Mouse (Mus musculus): ENCODE data around the gene Mbd3. TPM values are rescaled to one million over a fixed set of nuclear protein-coding genes. Genes with fewer than 3 reads are reported as not detected.
A peak's percentile ranks its signal among the peaks of the same experiment; 100 is the strongest.

Gene Mbd3
- polyA plus RNA-seq, 1 experiment from 2014 or later, result 277 TPM

DNA sequence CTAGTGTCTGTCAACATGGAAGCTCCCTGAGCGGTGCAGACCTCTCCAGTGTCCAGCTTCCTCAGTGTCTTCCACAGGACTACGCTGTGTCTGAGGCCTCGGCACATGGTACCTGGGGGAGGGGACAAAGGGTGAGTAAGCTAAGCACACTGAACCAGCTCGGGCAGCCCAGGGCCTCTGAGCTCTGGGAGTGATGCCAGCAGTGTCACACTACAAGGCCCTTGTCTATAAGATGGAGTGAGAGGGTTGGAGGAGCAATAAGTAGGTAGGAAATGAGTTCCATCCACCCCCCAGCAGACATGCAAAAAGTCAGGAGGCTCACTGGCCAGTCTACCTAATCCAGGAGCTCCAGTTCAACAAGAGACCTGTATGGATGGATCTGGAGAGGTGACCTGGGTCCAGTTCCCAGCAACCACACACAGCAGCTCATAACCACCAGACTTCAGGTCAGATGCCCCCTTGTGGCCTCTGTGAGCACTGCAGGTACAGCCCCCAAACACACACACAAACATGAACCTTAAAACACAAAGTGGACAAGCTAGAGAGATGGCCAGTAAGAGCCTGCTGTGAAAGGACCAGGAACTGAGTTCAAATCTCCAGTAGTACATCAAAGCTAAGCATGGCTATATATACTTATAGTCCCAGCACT lies 3.8 kb upstream of the Mbd3 start:
- H3K9ac ChIP-seq, result no peak overlapping the region
- H3K9me3 ChIP-seq, result no peaks in the 10 kb centered on the region
- H3K4me2 ChIP-seq, result no peak overlapping the region
- no peak overlapping the region for H3K4me3 ChIP-seq
- H3K4me1 ChIP-seq, result peaks cover 35% of the 10 kb centered on the region
- H3K27me3 ChIP-seq, result no peaks in the 10 kb centered on the region
- no peak overlapping the region for H3K27ac ChIP-seq
- WGBS, result 87% methylated on average over 4 of the region's 4 CpGs
- ATAC-seq (ENCODE audit: borderline replicate concordance, extremely low read depth, low FRiP score, low TSS enrichment), result no peak
- peaks cover 31% of the 10 kb centered on the region for H3K36me3 ChIP-seq

DNA sequence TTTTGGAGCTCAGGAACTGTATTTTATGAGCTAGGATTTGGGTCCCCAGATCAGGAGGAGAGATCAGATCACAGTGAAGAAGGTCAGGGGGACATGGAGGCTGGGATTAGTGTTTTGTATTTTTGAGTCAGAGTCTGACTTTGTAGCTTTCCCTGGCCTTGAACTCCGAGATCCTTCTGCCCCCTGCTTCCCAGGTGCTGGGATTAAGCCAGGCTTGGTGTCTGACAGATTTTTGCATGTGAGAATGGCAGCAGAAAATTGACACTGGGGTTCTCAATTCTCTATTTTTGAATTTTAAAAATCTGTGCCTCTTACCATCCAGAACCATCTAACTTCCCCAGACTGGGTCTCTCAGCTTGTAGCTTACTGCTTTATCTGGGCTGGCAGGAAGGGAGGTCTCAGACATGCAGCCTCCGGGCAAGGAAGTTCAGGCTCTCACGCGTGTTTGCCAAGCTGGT lies 1.4 kb upstream of the Mbd3 start:
- H3K4me3 ChIP-seq, result no peak overlapping the region
- H3K4me1 ChIP-seq, result peaks cover 39% of the 10 kb centered on the region
- H3K36me3 ChIP-seq, result peaks cover 38% of the 10 kb centered on the region
- no peaks in the 10 kb centered on the region for H3K27me3 ChIP-seq
- peak overlapping the region; percentile 92 for H3K27ac ChIP-seq
- no peak for ATAC-seq (ENCODE audit: borderline replicate concordance, extremely low read depth, low FRiP score, low TSS enrichment)
- H3K4me2 ChIP-seq, result peak overlapping the region; percentile 92; the same call in 1 of the 2 replicates
- no peaks in the 10 kb centered on the region for H3K9me3 ChIP-seq
- WGBS, result 68% methylated on average over 4 of the region's 4 CpGs
- H3K9ac ChIP-seq, result peak overlapping the region; percentile 70; the same call in 1 of the 2 replicates

DNA sequence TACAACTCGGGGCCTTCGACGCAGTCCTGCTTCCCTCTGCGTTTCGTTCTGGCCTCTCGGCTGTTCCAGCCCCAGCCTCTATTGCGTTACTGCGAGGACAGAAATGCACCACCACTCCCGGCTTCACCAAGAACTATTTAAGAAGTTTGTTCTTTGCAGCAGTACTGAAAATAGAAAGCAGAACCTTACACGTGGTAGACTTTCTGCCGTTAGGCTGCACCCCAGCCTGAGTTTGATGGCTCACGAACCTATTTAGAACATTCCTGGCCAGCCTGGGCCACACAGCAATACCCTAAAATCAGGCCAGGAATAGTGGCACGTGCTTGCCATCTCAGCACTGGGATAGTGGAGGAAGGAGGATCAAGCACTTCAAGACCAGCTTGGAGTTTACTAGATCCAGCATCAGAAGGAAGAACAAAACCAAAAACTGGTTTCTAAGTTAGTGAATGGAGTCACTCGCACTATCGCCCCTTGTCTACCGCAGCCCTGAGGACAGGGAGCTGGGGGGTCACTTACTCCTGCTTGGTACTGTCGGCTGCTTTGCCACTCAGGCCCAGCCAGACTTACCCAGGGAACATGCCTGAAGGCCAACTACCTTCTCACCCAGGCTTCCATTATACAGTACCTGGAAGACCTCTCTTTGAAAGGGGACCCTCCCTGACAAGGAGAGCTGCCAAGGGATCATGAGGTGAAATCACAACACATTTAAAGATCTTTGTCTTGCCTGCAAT lies 788 bp upstream of the Mbd3 start:
- H3K4me3 ChIP-seq, result peak overlapping the region; percentile 85
- H3K36me3 ChIP-seq, result peaks cover 44% of the 10 kb centered on the region
- WGBS, result 11% methylated on average over 17 of the region's 17 CpGs

DNA sequence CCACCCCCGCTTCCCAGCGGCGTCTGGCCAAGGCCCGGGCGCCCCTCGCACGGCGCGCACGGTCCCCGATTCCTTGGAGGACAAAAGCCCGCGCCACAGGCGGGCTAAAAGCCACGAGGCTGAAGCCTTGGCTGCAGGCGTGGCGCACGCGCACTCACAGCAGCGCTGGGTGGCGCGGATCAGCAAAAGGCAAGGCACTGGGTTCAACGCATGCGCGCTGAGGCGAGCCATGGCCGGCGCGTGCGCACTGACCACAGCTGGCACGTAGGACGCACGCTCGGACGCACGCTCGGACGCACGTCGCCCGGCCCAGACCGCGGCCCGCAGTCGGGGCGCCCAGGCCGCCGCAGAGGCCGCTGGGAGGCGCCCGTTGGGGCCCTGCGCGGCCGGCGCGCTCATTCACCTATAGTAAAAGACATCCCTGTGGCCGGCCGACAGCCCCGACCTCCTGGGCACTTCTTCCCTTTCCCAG lies 595 bp downstream of the Mbd3 start:
- Histone ChIP-seq H3K9ac (peak overlapping the region; percentile 100), H3K9me3 (no peaks in the 10 kb centered on the region), H3K4me2 (peak overlapping the region; percentile 92), H3K4me3 (peak overlapping the region; percentile 85), H3K27ac (peak overlapping the region; percentile 100), H3K27me3 (no peaks in the 10 kb centered on the region), H3K4me1 (peaks cover 29% of the 10 kb centered on the region), H3K36me3 (peaks cover 52% of the 10 kb centered on the region)
- ATAC-seq (ENCODE audit: borderline replicate concordance, extremely low read depth, low FRiP score, low TSS enrichment), result peak; percentile 87
- WGBS, result under 1% methylated on average over 54 of the region's 59 CpGs

More for the DNA sequence above, 788 bp upstream of the Mbd3 start:
- peak overlapping the region; percentile 92 for H3K27ac ChIP-seq
- H3K4me1 ChIP-seq, result peaks cover 33% of the 10 kb centered on the region
- no peaks in the 10 kb centered on the region for H3K9me3 ChIP-seq
- H3K4me2 ChIP-seq, result peak overlapping the region; percentile 92
- H3K9ac ChIP-seq, result peak overlapping the region; percentile 70
- ATAC-seq (ENCODE audit: borderline replicate concordance, extremely low read depth, low FRiP score, low TSS enrichment), result no peak; the same call in 1 of the 2 replicates
- no peaks in the 10 kb centered on the region for H3K27me3 ChIP-seq

DNA sequence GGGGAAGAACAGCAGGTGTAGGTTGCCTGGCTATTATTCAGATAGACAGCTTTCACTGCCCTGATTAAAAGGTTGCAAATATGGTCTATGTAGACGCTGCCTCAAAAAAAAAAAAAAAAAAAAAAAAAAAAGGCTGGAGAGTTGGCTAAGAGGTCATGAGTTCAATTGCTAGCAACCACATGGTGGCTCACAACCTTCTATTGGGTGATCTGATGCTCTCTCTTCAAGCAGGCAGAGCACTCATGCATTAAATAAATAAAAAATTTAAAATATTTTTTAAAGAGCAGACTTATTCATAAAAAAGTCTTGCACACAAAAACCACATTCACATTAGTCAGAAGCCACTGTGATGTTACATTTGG lies 1.2 kb downstream of the Mbd3 start:
- no peaks in the 10 kb centered on the region for H3K9me3 ChIP-seq
- peaks cover 52% of the 10 kb centered on the region for H3K36me3 ChIP-seq
- H3K4me1 ChIP-seq, result peaks cover 29% of the 10 kb centered on the region
- no peaks in the 10 kb centered on the region for H3K27me3 ChIP-seq
- peak overlapping the region; percentile 85 for H3K4me3 ChIP-seq
- H3K4me2 ChIP-seq, result peak overlapping the region; percentile 92
- ATAC-seq (ENCODE audit: borderline replicate concordance, extremely low read depth, low FRiP score, low TSS enrichment), result no peak
- 0% methylated on average over 1 of the region's 1 CpGs for WGBS
- H3K9ac ChIP-seq, result peak overlapping the region; percentile 100
- peak overlapping the region; percentile 100 for H3K27ac ChIP-seq

DNA sequence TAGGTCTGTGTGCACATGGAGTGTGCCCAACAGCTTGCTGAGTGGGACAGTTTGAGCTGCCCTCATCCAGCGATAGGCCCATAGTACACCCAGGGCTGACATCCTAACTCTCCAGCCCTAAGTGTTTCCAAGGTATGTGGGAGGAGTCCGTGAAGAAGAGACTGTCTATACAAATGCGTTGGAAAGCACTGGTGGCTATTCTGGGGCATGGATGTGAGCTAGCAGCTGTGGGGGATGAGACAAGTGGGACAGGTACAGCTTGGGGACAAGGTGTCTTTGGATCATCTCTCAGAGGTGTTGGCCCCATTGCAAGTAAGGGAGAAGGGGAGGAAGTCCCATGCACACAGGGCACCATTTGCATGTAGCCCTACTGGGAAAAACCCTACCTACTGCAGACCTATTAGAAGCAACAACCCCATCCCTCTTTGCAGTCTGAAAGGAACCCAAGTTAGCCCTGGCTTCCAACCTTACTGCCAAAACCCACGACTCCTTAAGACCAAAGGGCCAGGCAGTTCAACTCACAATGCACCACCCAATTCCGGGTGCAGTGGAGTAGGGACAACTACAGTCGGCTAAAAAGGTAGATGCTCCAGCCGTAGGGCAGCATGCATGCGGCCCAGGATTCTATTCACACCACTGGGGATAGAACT lies 1.7 kb downstream of the Mbd3 start:
- Histone ChIP-seq H3K4me2 (peak overlapping the region; percentile 92), H3K36me3 (peaks cover 52% of the 10 kb centered on the region), H3K4me3 (peak overlapping the region; percentile 85), H3K9me3 (no peaks in the 10 kb centered on the region), H3K27ac (peak overlapping the region; percentile 100), H3K4me1 (peaks cover 29% of the 10 kb centered on the region), H3K27me3 (no peaks in the 10 kb centered on the region), H3K9ac (peak overlapping the region; percentile 100)
- WGBS, result 28% methylated on average over 8 of the region's 8 CpGs
- ATAC-seq (ENCODE audit: borderline replicate concordance, extremely low read depth, low FRiP score, low TSS enrichment), result no peak

DNA sequence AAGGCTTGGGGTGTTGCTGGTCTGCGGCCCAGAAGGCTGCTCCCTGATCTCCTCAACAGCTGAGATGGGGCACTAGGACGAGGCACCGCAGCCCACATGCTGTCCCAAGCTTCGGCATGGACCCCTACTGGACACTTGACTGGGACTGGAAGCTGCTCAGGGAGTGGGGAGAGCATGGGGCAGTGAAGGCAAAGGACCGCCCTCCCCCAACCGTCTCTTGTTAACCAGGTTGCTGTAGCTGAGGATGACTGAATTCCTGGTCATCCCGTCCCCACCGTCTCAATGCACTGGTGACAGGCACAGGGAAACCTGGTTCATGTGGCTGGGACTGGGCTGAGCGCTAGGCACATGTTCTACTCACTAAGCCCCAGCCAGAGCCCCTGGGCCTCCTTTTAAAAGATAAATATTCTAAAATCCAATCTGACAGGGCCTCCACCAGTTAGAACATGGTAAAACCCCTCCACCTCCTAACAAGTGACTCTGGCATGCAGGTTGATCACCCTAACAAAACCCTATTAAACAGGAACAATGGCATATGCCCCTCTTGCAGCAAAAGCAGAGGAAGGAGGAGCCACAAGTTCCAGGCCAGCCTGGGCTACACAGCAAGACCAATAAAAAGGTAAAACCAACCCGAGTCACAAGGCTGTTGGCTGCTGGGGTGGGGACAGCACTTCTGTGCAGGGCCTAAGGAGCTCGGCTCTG lies 2.4 kb downstream of the Mbd3 start:
- peak overlapping the region; percentile 92 for H3K4me2 ChIP-seq
- H3K36me3 ChIP-seq, result peaks cover 53% of the 10 kb centered on the region
- H3K4me3 ChIP-seq, result peak overlapping the region; percentile 85
- H3K27ac ChIP-seq, result 0 out of 2 replicates have a peak overlapping the region, but pooled peaks have one; percentile 100
- H3K9me3 ChIP-seq, result no peaks in the 10 kb centered on the region
- WGBS, result 79% methylated on average over 11 of the region's 11 CpGs
- H3K4me1 ChIP-seq, result peaks cover 29% of the 10 kb centered on the region
- peak overlapping the region; percentile 100 for H3K9ac ChIP-seq
- no peak for ATAC-seq (ENCODE audit: borderline replicate concordance, extremely low read depth, low FRiP score, low TSS enrichment)
- H3K27me3 ChIP-seq, result no peaks in the 10 kb centered on the region

DNA sequence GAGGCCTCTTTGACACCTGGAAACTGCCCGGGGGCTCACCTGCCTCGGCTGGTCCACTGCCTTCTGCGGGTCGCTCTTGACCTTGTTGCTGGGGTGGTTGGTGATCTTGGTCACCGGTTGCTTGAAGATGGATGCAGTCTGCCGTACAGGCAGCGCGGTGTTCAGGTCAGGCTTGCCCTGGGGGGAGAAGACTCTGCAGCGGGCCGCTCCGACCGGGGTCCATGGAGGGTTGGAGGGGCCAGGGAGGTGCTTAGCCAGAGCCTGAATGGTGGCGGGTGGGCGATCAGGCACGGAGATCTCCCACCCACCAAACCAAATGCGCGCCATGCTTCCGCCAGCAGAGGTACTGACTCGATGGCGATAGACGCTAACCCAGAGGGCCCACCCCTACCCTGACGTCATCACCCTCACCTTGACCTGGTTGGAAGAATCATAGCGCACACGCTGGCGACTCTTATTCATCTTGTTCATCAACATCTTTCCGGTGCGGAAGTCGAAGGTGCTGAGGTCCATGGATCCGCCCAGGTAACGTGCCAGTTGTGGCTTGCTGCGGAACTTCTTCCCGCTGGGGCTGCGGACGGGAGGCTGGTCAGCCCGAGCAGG lies 4.2 kb downstream of the Mbd3 start:
- H3K36me3 ChIP-seq, result peaks cover 59% of the 10 kb centered on the region
- H3K27me3 ChIP-seq, result no peaks in the 10 kb centered on the region
- H3K4me2 ChIP-seq, result no peak overlapping the region
- no peaks in the 10 kb centered on the region for H3K9me3 ChIP-seq
- no peak overlapping the region for H3K9ac ChIP-seq
- peaks cover 22% of the 10 kb centered on the region for H3K4me1 ChIP-seq
- 92% methylated on average over 35 of the region's 35 CpGs for WGBS
- no peak for ATAC-seq (ENCODE audit: borderline replicate concordance, extremely low read depth, low FRiP score, low TSS enrichment)
- no peak overlapping the region for H3K27ac ChIP-seq
- no peak overlapping the region for H3K4me3 ChIP-seq

DNA sequence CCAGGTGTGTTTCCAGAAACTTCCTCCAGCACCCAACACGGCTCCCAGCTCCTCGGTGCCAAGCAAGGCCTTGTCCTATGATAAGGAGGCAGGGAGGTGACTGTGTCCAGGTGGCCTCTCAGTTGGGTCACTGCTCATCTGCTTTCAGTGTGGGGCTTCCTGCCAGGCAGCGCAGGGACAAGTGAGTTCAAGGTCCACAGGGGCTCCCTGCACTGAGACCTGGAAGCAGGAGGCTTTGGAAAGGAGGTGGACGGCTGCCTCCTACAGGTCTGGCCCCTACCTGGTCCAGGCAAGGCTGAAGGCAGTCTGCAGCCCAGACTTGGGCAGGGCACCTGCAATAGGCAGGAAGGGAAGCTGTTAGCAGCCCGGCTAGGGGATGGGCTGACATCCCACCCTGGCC lies 6.7 kb downstream of the Mbd3 start:
- Histone ChIP-seq H3K4me3 (no peak overlapping the region), H3K4me2 (no peak overlapping the region), H3K27me3 (no peaks in the 10 kb centered on the region), H3K4me1 (peaks cover 23% of the 10 kb centered on the region), H3K36me3 (peaks cover 59% of the 10 kb centered on the region), H3K27ac (no peak overlapping the region), H3K9ac (no peak overlapping the region), H3K9me3 (no peaks in the 10 kb centered on the region)
- 83% methylated on average over 5 of the region's 5 CpGs for WGBS
- ATAC-seq (ENCODE audit: borderline replicate concordance, extremely low read depth, low FRiP score, low TSS enrichment), result no peak

DNA sequence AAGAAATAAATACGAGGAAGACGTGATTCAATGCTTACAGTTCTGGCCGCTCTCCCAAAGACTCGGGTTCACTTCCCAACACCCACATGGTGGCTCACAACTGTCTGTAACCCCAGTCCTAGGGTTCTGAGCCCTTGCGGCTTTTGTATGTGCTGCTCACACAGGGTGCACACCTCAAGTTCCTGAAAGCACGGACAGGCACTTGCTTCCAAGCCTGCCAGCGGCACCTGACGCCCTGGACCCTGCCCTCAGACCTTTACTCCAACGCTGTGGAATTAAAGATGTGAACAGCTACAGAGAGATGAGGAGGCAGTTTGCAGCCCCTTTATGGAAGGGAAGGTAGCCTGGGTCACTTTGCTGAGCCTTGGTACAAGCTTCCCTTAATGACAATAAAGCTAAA lies 8.7 kb downstream of the Mbd3 start:
- no peak overlapping the region for H3K4me2 ChIP-seq
- H3K9ac ChIP-seq, result no peak overlapping the region
- no peak overlapping the region for H3K27ac ChIP-seq
- H3K27me3 ChIP-seq, result no peaks in the 10 kb centered on the region
- peaks cover 51% of the 10 kb centered on the region for H3K36me3 ChIP-seq
- H3K4me3 ChIP-seq, result no peak overlapping the region
- peaks cover 8% of the 10 kb centered on the region for H3K4me1 ChIP-seq
- H3K9me3 ChIP-seq, result no peaks in the 10 kb centered on the region
- no peak for ATAC-seq (ENCODE audit: borderline replicate concordance, extremely low read depth, low FRiP score, low TSS enrichment)
- WGBS, result 70% methylated on average over 9 of the region's 9 CpGs

DNA sequence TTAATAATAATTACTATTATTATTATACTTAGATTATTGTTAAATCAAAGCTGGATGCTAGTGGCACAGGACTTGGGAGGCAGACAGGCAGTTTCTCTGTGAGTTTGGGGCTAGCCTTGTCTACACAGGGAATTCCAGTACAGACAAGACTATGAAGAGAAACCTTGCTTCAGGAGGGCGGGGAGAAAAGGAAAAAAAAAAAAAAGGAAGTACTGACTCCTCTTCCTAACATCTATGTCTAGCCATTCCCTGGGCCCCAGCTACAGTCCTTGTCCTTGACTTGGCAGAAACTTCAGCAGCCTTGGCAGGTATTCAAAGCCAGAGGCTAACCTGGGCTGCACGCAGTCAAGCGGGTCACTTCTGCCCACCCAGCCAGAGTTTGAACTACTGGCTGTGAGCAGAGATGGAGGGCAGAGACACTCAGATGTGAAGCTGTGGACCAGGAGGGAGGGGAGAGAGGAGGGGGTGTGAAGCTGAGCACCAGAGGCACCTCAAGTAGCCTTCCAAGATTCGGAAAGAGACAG lies 10.1 kb downstream of the Mbd3 start:
- no peaks in the 10 kb centered on the region for H3K9me3 ChIP-seq
- no peaks in the 10 kb centered on the region for H3K27me3 ChIP-seq
- H3K36me3 ChIP-seq, result peaks cover 37% of the 10 kb centered on the region
- no peak for ATAC-seq (ENCODE audit: borderline replicate concordance, extremely low read depth, low FRiP score, low TSS enrichment)
- H3K9ac ChIP-seq, result no peak overlapping the region
- no peak overlapping the region for H3K27ac ChIP-seq
- H3K4me2 ChIP-seq, result no peak overlapping the region
- WGBS, result 59% methylated on average over 4 of the region's 4 CpGs
- no peak overlapping the region for H3K4me3 ChIP-seq
- peaks cover 21% of the 10 kb centered on the region for H3K4me1 ChIP-seq
